Mouse (Mus musculus): ENCODE results near the gene Acsf3.

Gene Acsf3

GRCm38 (mm10) chr8:122810376-122810775, 35.1 kb downstream of the Acsf3 start:
- DNase-seq (ENCODE audit: low spot score in 2 of 2) = no peak

DNA sequence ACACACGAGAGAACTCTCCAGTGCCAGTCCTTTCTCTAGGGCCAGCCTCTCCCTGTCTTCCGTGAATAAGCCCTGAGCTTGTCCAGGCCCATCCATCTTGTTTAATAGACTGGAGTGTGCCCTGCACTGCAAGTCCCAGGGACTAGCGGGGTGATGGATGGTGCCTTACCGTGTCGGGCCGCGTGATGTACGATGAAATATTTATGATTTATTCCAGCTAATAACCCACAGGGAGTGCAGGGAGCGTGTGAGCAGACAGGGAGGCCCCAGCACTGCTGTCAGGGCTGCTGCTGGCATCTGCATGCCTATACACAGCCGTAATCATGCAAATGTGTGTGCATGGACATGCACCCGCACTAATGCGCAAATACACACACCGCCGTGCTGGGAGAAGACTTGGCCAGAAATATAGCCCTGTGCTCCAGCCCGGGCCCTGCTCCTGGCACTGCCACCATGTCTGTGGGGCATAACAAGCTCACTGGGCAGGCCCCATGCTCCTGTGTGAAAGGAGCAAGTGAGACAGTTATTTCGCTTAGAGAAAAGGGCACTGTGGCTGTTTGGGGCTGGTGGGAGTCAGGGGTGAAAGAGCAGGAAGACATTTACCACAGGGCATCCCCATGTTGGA, 36.7 kb downstream of the Acsf3 start:
- DNase-seq (ENCODE audit: low spot score in 2 of 2) = no peak

GRCm38 (mm10) chr8:122812610-122813250, 37.4 kb downstream of the Acsf3 start:
- DNase-seq (ENCODE audit: low spot score in 2 of 2) = no peak

DNA sequence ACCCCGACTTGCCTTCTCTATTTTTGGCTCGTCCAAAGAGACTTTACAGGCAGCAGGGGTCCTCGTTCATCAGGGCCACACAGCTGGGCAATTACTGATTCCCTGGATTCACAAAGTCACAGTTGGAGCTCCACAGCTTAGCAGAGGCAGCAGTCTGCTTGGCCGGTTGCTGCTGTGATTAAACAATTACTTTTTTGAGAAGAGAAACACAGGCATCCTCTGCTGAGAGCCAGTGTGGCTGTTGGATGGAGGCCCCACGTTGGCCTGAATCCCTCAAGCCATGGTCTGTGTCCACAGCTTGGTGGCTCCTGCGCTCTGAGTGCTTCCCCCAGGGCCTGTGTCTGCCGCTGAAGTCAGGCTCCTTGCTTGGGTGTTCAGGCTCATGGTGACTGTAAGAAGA, 39.3 kb downstream of the Acsf3 start:
- no peak for DNase-seq (ENCODE audit: low spot score in 2 of 2)

- no peak for DNase-seq (ENCODE audit: low spot score in 2 of 2)
These were observed 41.7 kb downstream of the Acsf3 start for GRCm38 (mm10) chr8:122816965-122817364.

DNA sequence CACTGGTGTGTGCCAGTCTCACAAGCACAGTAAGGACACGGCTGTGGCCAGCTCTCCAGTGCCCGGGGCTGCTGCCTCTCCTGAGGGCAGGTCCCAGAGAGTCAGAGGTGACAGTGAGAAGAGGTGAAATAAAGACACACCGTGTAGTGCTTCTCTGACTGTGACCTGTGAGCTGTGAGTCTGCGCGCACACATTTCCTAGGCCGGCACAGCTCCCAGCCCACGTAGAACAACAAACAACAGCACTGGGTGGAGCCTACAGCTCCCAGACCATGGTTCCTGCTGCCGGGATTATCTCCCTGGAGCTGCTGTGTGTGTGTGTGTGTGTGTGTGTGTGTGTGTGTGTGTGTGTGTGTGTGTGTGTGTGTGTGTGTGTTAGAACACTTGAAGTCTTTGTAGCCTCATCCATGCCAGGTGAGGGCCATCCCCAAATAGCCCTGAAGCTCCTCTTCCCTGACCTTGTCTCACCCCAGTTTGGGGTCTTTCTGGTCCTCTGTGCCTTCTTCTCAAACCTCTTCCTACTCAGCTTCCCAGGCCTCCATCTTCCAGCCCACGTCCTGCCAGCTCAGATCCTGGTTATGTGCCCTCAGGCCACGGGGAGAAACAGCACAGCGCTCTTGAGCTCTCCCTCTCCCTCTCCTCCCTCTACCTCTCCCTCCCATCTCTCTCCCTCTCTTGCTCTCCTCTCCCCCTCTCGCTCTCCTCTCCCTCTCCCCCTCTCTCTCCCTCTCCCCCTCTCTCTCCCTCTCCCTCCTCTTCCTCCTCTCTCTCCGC, 42.6 kb downstream of the Acsf3 start:
- no peak for DNase-seq (ENCODE audit: low spot score in 2 of 2)

DNA sequence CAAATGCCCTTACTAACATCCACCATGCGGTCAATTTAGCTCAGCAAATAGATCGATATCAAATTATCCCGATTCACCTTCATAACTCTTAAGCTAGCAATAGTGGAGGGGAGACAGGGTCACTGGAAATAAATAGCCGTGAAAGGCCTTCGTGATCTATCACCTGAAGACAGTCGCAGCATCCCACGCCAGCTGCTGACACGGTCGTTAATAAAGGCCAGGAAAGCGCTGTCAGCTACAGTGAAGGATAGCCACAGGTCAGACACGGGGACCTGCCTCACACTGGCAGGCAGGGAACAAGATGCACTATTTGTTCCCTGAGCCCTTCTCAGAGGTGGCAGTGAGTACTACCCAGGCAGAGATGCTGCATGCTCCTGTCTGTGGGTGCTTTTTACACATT, 44.5 kb downstream of the Acsf3 start:
- no peak for DNase-seq (ENCODE audit: low spot score in 2 of 2)

DNA sequence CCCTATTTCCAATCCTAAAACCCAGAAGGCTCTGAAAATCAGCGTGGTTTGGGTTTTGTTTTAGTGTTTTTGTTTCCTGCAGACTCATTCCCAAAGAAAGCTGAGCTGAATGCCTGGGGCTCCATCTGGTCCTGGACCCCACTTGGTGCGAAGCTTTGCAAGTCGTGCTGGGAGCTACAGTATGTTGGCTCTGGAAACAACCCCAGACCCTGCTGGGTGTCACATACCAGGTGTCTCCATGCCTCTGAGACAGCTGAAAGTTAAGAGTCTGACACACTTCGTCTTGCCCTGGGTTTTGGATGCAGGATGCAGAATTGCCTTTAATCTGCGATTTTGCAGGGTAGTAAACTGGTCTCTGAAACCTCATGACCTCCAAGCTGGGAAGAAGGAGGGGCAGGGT, 49.3 kb downstream of the Acsf3 start:
- no peak for DNase-seq (ENCODE audit: low spot score in 2 of 2)

GRCm38 (mm10) chr8:122824986-122825385, 49.7 kb downstream of the Acsf3 start:
- DNase-seq (ENCODE audit: low spot score in 2 of 2) = no peak

DNA sequence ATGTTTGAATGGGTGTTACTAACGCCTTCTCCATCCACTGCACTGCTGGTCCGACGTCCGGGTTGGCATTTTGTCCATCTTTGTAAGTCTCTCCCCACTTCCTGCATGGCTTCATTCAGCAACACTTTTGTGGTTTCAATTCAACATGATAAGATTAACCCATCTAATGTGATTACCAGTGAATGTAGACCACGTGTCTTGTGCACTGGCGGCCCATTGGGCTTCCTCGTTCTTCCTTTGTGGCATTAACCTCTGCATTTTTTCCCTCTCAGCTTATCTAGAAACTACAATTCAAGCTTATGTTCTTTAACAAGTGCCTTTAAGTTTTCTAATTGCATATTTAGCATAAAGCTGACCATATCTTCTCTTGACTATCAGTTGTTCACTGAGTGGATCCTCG, 50.1 kb downstream of the Acsf3 start:
- no peak for DNase-seq (ENCODE audit: low spot score in 2 of 2)

- no peak for DNase-seq (ENCODE audit: low spot score in 2 of 2)
These were observed 54.1 kb downstream of the Acsf3 start for GRCm38 (mm10) chr8:122829396-122829795.

- peak; percentile 78 to 89 for DNase-seq (ENCODE audit: low spot score in 2 of 2)
These were observed 55.2 kb downstream of the Acsf3 start for GRCm38 (mm10) chr8:122830349-122831061.

DNA sequence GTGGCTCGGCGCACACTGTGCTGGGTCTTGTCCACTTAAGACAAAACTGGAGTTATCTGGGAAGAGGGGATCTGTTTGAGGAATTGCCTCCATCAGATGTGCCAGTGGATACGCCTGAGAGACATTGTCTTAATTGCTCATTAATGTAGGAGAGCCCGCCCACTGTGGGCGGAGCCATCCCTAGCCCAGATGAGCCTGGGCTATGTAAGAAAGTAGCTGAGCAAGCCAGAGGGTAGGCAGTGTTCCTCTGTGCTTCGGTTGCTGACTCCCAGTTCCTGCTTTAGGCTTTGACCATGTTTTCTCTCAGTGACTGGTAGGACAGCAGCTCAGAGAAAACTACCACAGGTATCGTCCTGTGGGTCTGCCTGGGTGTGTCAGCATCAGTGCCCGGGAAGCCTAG, 59.1 kb downstream of the Acsf3 start:
- no peak for DNase-seq (ENCODE audit: low spot score in 2 of 2)

GRCm38 (mm10) chr8:122834971-122835370, 59.7 kb downstream of the Acsf3 start:
- DNase-seq (ENCODE audit: low spot score in 2 of 2) = peak; percentile 44 to 70

GRCm38 (mm10) chr8:122836199-122836598, 60.9 kb downstream of the Acsf3 start:
- no peak for DNase-seq (ENCODE audit: low spot score in 2 of 2)

DNA sequence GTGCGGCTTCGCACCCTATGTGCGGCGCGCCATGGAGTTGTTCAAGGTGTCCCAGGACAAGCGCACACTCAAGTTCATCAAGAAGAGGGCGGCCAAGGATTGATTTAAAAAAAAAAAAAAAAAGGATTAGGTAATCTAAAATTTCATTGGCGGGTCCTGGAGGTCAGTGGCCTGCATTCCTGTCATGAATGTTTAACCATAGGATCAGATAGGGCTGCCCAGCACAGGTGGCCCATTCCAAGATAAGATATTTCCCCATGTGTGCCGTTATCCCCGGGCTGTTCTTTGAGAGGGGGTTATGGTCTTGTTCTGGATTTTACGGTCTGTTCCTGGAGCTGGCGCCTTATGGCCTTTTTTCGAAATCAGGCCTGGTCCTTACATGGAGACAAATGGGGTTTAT, 61.4 kb downstream of the Acsf3 start:
- DNase-seq (ENCODE audit: low spot score in 2 of 2) = no peak

GRCm38 (mm10) chr8:122844161-122844560, 68.9 kb downstream of the Acsf3 start:
- DNase-seq (ENCODE audit: low spot score in 2 of 2) = no peak

GRCm38 (mm10) chr8:122845662-122846061, 70.4 kb downstream of the Acsf3 start:
- DNase-seq (ENCODE audit: low spot score in 2 of 2) = no peak

- DNase-seq (ENCODE audit: low spot score in 2 of 2) = no peak
These were observed 72.7 kb downstream of the Acsf3 start, which contains the start of gene Cdh15 for GRCm38 (mm10) chr8:122847829-122848561. TSS of gene Cdh15 (plus strand) at chr8:122847966.

DNA sequence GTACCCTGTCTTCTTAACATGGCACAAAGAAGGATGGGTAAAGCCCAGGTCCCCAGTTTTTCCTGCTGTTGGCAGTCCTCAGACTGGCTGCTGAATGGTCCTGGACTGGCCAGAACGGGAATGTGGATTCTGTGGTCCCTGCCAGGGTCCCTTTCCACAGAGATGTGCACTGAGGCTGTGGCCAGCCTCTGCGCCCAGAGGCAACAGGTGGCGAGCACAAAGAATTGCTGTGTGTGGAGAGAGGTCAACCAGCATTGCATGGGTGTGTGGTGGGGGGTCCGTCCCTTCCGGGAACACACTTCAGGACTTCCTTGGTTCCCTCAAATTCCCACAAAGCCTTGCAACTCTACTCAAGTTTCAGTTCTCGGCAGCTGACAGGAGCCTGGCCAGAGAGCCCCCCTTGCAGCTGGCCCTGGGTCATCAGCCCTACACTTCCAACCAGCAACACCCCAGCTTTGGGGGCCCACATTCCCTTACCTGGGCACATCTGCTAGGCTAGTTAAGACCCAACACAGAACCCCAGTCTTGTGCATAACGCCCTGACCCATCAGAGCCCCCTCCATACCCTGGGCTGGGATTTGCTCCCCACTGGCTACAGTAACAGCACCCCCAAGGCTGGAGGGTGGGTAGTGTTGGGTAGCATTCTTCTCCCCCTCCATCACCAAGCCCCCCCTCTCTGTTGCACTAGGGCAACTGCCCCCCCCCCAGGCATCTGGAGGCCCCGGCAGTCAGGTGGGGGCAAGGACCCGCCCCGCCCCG, 74.0 kb downstream of the Acsf3 start:
- no peak for DNase-seq (ENCODE audit: low spot score in 2 of 2)

Data from frontal cortex, postnatal 10 days (tissue).